Mouse (Mus musculus) small intestine, adult 2 months (tissue): ENCODE measurements around the gene Fam213a.

Experiments used
- CTCF ChIP-seq: fragments of 200-500 bp; IDR thresholded peaks from 2 replicates; pipeline ENCODE4 v1.5.1; 2012; ENCODE audit warnings: low read depth, mild to moderate bottlenecking, control low read depth, inconsistent platforms, low read length, moderate library complexity, mixed read lengths; ENCODE audit not compliant: insufficient replicate concordance, insufficient read length; ENCODE audit errors: extremely low read depth
- POLR2A ChIP-seq: fragments of 200-500 bp; IDR thresholded peaks from 2 replicates; pipeline ENCODE4 v1.6.1; 2012; ENCODE audit warnings: low read depth, mild to moderate bottlenecking, control low read depth, inconsistent platforms, low read length, moderate library complexity

GRCm38 (mm10) chr14:40975127-40975721, 38.4 kb downstream of the Fam213a start:
- TF ChIP-seq POLR2A (no peak), CTCF (peak; percentile 36; the same call in 1 of the 2 replicates)
